Mouse (Mus musculus) myocyte (in vitro differentiated cells): ENCODE measurements around the gene Dph1. TPM values are rescaled to one million over a fixed set of nuclear protein-coding genes. Genes with fewer than 3 reads are reported as not detected.

Experiments used
- H3K27me3 ChIP-seq: one replicate; pipeline ENCODE4 v1.6.1; 2011; ENCODE audit not compliant: control insufficient read depth, insufficient read depth, insufficient read length
- H3K36me3 ChIP-seq: one replicate; pipeline ENCODE4 v1.6.1; 2011; ENCODE audit not compliant: control insufficient read depth, insufficient read depth
- H3K4me2 ChIP-seq: one replicate; pipeline ENCODE4 v1.6.1; 2011; ENCODE audit warnings: low read depth, control low read depth
- H3K4me3 ChIP-seq: one replicate; pipeline ENCODE4 v1.5.1; 2011; ENCODE audit warnings: mild to moderate bottlenecking, control low read depth, moderate library complexity
- H3K79me2 ChIP-seq: one replicate; pipeline ENCODE4 v1.6.1; 2011; ENCODE audit not compliant: control insufficient read depth, insufficient read depth
- H3ac ChIP-seq: one replicate; pipeline ENCODE4 v1.6.1; 2011; ENCODE audit not compliant: control insufficient read depth, insufficient read length
- CEBPB ChIP-seq: IDR thresholded peaks from 2 replicates; pipeline ENCODE4 v1.6.1; 2011; ENCODE audit warnings: mild to moderate bottlenecking, moderate library complexity; ENCODE audit not compliant: poor library complexity, insufficient read depth, severe bottlenecking
- E2F4 ChIP-seq: IDR thresholded peaks from one replicate; pipeline ENCODE4 v1.6.1; 2011; ENCODE audit warnings: mild to moderate bottlenecking, control low read depth, moderate library complexity; ENCODE audit not compliant: insufficient read depth
- MAX ChIP-seq: IDR thresholded peaks from one replicate; pipeline ENCODE4 v1.6.1; 2011; ENCODE audit warnings: low read depth, mild to moderate bottlenecking, control low read depth
- MYOD1 ChIP-seq, 3 experiments: IDR thresholded peaks; one replicate each; pipeline ENCODE4 v1.6.1; 2011; ENCODE audit warnings: control low read depth in 2 of 3, low read depth in 2 of 3, mild to moderate bottlenecking in 2 of 3, moderate library complexity in 1 of 3; ENCODE audit not compliant: insufficient read length in 2 of 3, control insufficient read depth in 1 of 3
- MYOG ChIP-seq, 3 experiments: IDR thresholded peaks; one replicate each; pipeline ENCODE4 v1.6.1; 2011; ENCODE audit warnings: control low read depth in 2 of 3, low read depth in 2 of 3, mild to moderate bottlenecking in 2 of 3; ENCODE audit not compliant: insufficient read length in 2 of 3, control insufficient read depth in 1 of 3, insufficient read depth in 1 of 3
- POLR2A ChIP-seq: IDR thresholded peaks from one replicate; pipeline ENCODE4 v1.6.1; 2011; ENCODE audit warnings: low read depth, mild to moderate bottlenecking, control low read depth, moderate library complexity; ENCODE audit not compliant: insufficient read length
- POLR2AphosphoS2 ChIP-seq: IDR thresholded peaks from one replicate; pipeline ENCODE4 v1.6.1; 2011; ENCODE audit warnings: low read depth, control low read depth; ENCODE audit not compliant: insufficient read length
- REST ChIP-seq: IDR thresholded peaks from one replicate; pipeline ENCODE4 v1.6.1; 2011; ENCODE audit warnings: mild to moderate bottlenecking, control low read depth, moderate library complexity; ENCODE audit not compliant: insufficient read depth, insufficient read length
- SRF ChIP-seq: IDR thresholded peaks from one replicate; pipeline ENCODE4 v1.6.1; 2011; ENCODE audit warnings: low read depth; ENCODE audit not compliant: control insufficient read depth, insufficient read length
- TCF12 ChIP-seq: IDR thresholded peaks from one replicate; pipeline ENCODE4 v1.6.1; 2011; ENCODE audit warnings: mild to moderate bottlenecking, control low read depth; ENCODE audit not compliant: poor library complexity, insufficient read depth, severe bottlenecking
- TCF3 ChIP-seq: IDR thresholded peaks from one replicate; pipeline ENCODE4 v1.6.1; 2011; ENCODE audit warnings: low read depth, control low read depth; ENCODE audit not compliant: insufficient read length
- USF1 ChIP-seq: IDR thresholded peaks from one replicate; pipeline ENCODE4 v1.6.1; 2011; ENCODE audit warnings: low read depth, mild to moderate bottlenecking, control low read depth, moderate library complexity
- polyA plus RNA-seq: library from polyadenylated mRNA; unstranded; fragments of >200 nt; fragmentation: generic; extraction: Trizol; gene quantifications from one replicate; pipeline ENCODE4 v1.2.1, GENCODE M21; 2012; ENCODE audit warnings: missing spikeins

Dph1 gene
- polyA plus RNA-seq, 1 experiment = 15.8 TPM

DNA sequence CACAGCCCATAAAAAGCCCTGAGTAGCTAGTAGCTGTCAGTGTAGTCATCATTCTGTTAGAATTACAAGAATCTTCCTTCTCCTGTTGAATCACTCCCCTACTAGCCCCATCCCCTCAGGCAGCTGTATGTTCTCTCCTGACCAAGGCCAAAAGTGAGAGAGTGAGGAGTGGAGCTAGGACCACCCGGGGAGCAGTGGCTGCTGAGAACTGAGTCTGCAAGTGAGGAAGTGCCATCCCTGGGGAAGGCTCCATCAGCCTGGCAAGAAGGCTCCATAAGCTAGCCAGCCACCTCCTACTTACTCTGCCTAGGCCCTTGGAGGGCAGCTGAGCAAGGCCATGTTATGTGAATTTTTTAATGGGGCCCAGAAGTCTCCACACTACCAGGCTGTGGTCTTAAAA is 49.1 kb downstream of the Dph1 start:
- no peak overlapping the region for H3K4me2 ChIP-seq
- TF ChIP-seq TCF3 (no peak), MYOD1 (IDR thresholded peaks at IDR 0.05; ENCODE audit: control insufficient read depth in 1 of 3, insufficient read length in 2 of 3, low read depth in 2 of 3) (no peak), SRF (no peak)
- peaks cover 22% of the 10 kb centered on the region for H3K36me3 ChIP-seq
- H3K27me3 ChIP-seq = no peaks in the 10 kb centered on the region
- no peak overlapping the region for H3ac ChIP-seq
- no peak overlapping the region for H3K4me3 ChIP-seq
- no peaks in the 10 kb centered on the region for H3K79me2 ChIP-seq

DNA sequence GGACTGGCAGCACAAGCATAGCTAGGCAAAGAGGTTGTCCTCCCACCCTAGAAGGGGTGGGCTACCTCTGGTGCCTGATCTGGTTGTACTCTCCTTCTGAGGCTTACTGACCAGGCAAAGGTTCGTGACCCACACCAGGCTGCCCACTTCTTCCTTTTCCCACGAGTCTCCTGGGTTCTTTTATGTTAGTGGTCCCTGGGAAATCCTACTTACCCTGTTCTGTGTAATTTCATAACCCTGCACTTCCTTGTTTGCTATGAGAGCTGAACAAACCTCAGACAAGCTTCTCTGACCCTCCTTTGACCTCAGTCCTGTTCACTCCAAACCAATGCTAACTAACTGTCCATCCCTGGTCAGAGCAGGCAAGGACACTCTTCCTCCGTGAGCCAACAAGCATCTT is 50.0 kb downstream of the Dph1 start:
- H3K36me3 ChIP-seq = peaks cover 18% of the 10 kb centered on the region
- no peak overlapping the region for H3K4me2 ChIP-seq
- no peak overlapping the region for H3K4me3 ChIP-seq
- H3K79me2 ChIP-seq = no peaks in the 10 kb centered on the region
- H3ac ChIP-seq = no peak overlapping the region
- no peaks in the 10 kb centered on the region for H3K27me3 ChIP-seq
- TF ChIP-seq TCF3 = no peak
- TF ChIP-seq CEBPB = no peak
- TF ChIP-seq SRF = no peak
- TF ChIP-seq MYOD1 (IDR thresholded peaks at IDR 0.05; ENCODE audit: control insufficient read depth in 1 of 3, insufficient read length in 2 of 3, low read depth in 2 of 3) = no peak
- TF ChIP-seq REST = no peak
- no peak for TF ChIP-seq USF1
- no peak for TF ChIP-seq POLR2A
- TF ChIP-seq E2F4 = no peak
- TF ChIP-seq MAX = no peak
- TF ChIP-seq MYOG (IDR thresholded peaks at IDR 0.05; ENCODE audit: control insufficient read depth in 1 of 3, insufficient read depth in 1 of 3, insufficient read length in 2 of 3, low read depth in 2 of 3) = no peak
- TF ChIP-seq TCF12 = no peak
- TF ChIP-seq POLR2AphosphoS2 = no peak

GRCm38 (mm10) chr11:75140431-75140830 is 50.6 kb downstream of the Dph1 start:
- no peak overlapping the region for H3ac ChIP-seq
- peaks cover 14% of the 10 kb centered on the region for H3K36me3 ChIP-seq
- TF ChIP-seq TCF12 (no peak), SRF (no peak), MYOG (IDR thresholded peaks at IDR 0.05; ENCODE audit: control insufficient read depth in 1 of 3, insufficient read depth in 1 of 3, insufficient read length in 2 of 3, low read depth in 2 of 3) (no peak), MAX (no peak), MYOD1 (IDR thresholded peaks at IDR 0.05; ENCODE audit: control insufficient read depth in 1 of 3, insufficient read length in 2 of 3, low read depth in 2 of 3) (no peak), REST (no peak), TCF3 (no peak), USF1 (no peak), E2F4 (no peak), POLR2A (no peak), POLR2AphosphoS2 (no peak), CEBPB (no peak)
- H3K27me3 ChIP-seq = no peaks in the 10 kb centered on the region
- H3K4me2 ChIP-seq = no peak overlapping the region
- H3K79me2 ChIP-seq = no peaks in the 10 kb centered on the region
- H3K4me3 ChIP-seq = no peak overlapping the region

DNA sequence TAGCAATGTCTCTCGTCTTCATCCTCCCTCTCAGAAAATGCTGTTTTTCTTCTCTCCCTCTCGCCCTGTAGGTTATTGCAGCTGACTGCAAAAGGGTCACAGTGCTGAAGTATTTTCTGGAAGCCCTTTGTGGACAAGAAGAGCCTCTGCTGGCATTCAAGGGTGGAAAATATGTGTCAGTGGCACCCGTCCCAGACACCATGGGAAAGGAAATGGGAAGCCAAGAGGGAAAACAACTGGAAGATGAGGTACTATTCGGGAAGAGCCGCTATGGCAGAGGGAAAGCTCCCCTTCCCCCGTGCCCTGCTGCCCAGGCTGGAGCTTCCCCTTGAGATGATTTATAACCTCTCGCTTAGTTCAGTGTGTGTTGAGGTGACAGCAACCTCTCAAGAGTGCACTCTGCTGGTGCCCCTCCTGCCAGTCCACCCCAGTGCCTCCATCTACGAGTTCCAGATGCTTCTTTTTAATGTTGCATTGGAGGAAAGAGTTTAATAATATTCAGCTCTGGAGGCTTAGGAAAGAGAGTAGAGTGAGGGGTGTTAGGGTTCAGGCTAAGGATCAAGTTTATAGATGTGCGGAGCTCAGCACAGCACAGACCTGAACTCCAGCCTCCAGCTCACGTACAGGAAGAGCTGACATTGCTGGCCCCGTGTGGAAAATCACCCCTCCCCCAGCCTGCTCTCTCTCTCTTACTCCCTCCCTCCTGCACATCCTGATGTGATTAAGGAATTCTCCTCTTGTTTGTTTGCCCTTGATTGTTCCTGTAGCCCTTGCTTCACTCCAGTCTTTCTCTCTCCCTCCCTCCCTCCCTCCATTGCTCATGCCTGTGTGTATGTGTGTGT is 51.7 kb downstream of the Dph1 start:
- TF ChIP-seq MYOD1 (IDR thresholded peaks at IDR 0.05; ENCODE audit: control insufficient read depth in 1 of 3, insufficient read length in 2 of 3, low read depth in 2 of 3) (no peak), TCF3 (no peak), POLR2AphosphoS2 (no peak), SRF (no peak), REST (no peak), CEBPB (no peak), MAX (no peak), TCF12 (no peak), POLR2A (no peak), MYOG (IDR thresholded peaks at IDR 0.05; ENCODE audit: control insufficient read depth in 1 of 3, insufficient read depth in 1 of 3, insufficient read length in 2 of 3, low read depth in 2 of 3) (no peak), E2F4 (no peak), USF1 (no peak)
- Histone ChIP-seq H3K4me2 (no peak overlapping the region), H3K4me3 (no peak overlapping the region), H3K36me3 (peaks cover 14% of the 10 kb centered on the region), H3ac (no peak overlapping the region), H3K27me3 (no peaks in the 10 kb centered on the region), H3K79me2 (no peaks in the 10 kb centered on the region)
